Mouse (Mus musculus): ENCODE data around the gene Nipal3. TPM values are rescaled to one million over a fixed set of nuclear protein-coding genes. Genes with fewer than 3 reads are reported as not detected.

Gene Nipal3
- polyA plus RNA-seq, 1 experiment from 2014 or later, result 1.8 TPM

MicroRNAs encoded within 50 kb of the gene (microRNA counts, 519-probe panel; counts per million panel counts)
- 1,255 counts per million, percentile 77 among the panel's probes with 10 or more counts for microRNA mmu-miR-700

Other genes with a start within 250 kb of the Nipal3 start
- gene Clic4, start 222.2 kb downstream of the Nipal3 start, polyA plus RNA-seq (2016; fragmentation: Nextera tagmentation; extraction: Ambion mirVana), result 184 and 220 TPM in 2 replicates
- 219 and 225 TPM in 2 replicates for gene Srrm1, start 141.7 kb downstream of the Nipal3 start, polyA plus RNA-seq (2016; fragmentation: Nextera tagmentation; extraction: Ambion mirVana)
- gene Ncmap, start 96.8 kb downstream of the Nipal3 start, polyA plus RNA-seq (2016; fragmentation: Nextera tagmentation; extraction: Ambion mirVana), result 0.30 and 0.35 TPM in 2 replicates
- gene Rcan3, start 61.2 kb downstream of the Nipal3 start, polyA plus RNA-seq (2016; fragmentation: Nextera tagmentation; extraction: Ambion mirVana), result 11.6 and 14.2 TPM in 2 replicates
- 0.66 and 1.2 TPM in 2 replicates for gene Stpg1, start 248 bp downstream of the Nipal3 start, polyA plus RNA-seq (2016; fragmentation: Nextera tagmentation; extraction: Ambion mirVana)
- 3.3 and 5.3 TPM in 2 replicates for gene Grhl3, start 78.6 kb upstream of the Nipal3 start, polyA plus RNA-seq (2016; fragmentation: Nextera tagmentation; extraction: Ambion mirVana)
- gene Ifnlr1, start 191.2 kb upstream of the Nipal3 start, polyA plus RNA-seq (2016; fragmentation: Nextera tagmentation; extraction: Ambion mirVana), result 0.35 and 0.58 TPM in 2 replicates
- gene Il22ra1, start 233.1 kb upstream of the Nipal3 start, polyA plus RNA-seq (2016; fragmentation: Nextera tagmentation; extraction: Ambion mirVana), result not detected in 2 replicates

All from hindbrain, embryonic 10.5 days (tissue).